Mouse (Mus musculus): ENCODE data around the gene Frem1. TPM values are rescaled to one million over a fixed set of nuclear protein-coding genes. Genes with fewer than 3 reads are reported as not detected.

Gene Frem1
- polyA plus RNA-seq, 1 experiment from 2014 or later, result 4.8 TPM

DNA sequence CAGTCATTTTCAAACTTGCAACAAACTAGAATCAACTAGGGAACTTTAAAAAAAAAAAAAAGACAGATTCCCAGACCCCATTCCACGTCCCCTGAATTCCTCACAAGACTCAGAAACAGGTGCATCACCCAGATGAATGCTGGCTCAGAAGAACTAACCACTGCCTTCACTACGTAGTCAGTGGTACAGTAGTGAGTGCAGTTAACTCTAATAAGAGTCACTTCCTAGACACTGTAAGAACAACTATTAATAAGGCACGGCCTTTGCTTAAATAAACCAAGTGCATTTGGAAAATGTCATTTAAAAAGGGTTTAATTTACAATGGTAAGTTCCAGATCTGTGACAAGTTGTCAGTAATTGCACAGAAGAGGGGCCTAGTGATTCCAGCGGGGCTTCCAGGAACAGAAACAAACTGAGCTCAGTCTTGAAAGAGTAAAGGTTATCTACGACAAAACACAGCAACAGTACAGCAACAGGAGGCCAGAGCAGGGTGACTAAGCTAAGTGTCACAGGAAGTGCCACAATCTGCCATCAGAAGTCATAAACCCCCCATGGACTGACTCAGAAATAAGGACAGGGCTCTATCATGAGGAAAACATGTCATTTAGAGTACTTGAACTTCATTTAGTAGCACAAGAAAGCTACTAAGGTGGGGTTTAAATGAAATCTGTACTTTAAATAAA lies 203.4 kb downstream of the Frem1 start:
- peak; percentile 90 for ATAC-seq (replicated peaks; ENCODE audit: low FRiP score)
- Histone ChIP-seq H3K4me2 (peak overlapping the region; percentile 36), H3K9me3 (ENCODE audit: control insufficient read depth, low read length) (no peaks in the 10 kb centered on the region), H3K4me3 (ENCODE audit: low read depth, low read length) (no peak overlapping the region), H3K27ac (ENCODE audit: low read depth, low read length) (peak overlapping the region; percentile 16; the same call in 1 of the 2 replicates), H3K36me3 (ENCODE audit: control insufficient read depth, insufficient read depth, low read length) (peaks cover 2% of the 10 kb centered on the region; the same call in 1 of the 2 replicates), H3K9ac (ENCODE audit: low read depth, low read length) (no peak overlapping the region), H3K27me3 (replicated peaks; ENCODE audit: control insufficient read depth, insufficient read depth, low read length) (no peaks in the 10 kb centered on the region), H3K4me1 (replicated peaks; ENCODE audit: control insufficient read depth, insufficient read depth, low read length) (peaks cover 18% of the 10 kb centered on the region)
- 31% methylated on average over 5 of the region's 5 CpGs for WGBS
- DNase-seq (ENCODE audit: low spot score), result no peak

Other genes with a start within 250 kb of the Frem1 start
- gene Zdhhc21, start 192.4 kb downstream of the Frem1 start, polyA plus RNA-seq (2014; fragmentation: Nextera tagmentation; extraction: Ambion mirVana), result 10.9 and 11.0 TPM in 2 replicates
- not detected in 2 replicates for gene Cer1, start 167.2 kb downstream of the Frem1 start, polyA plus RNA-seq (2014; fragmentation: Nextera tagmentation; extraction: Ambion mirVana)

Data from liver, embryonic 11.5 days (tissue).